Mouse (Mus musculus) retina, embryonic 14.5 days (tissue): ENCODE data around the gene Spred1.

ENCODE experiments used
- DNase-seq: peaks from one replicate; pipeline ENCODE4 v3.0.0-alpha.2; 2015; ENCODE audit warnings: low spot score

The Spred1 gene

GRCm38 (mm10) chr2:117176937-117177336, 55.8 kb downstream of the Spred1 start:
- DNase-seq: no peak

DNA sequence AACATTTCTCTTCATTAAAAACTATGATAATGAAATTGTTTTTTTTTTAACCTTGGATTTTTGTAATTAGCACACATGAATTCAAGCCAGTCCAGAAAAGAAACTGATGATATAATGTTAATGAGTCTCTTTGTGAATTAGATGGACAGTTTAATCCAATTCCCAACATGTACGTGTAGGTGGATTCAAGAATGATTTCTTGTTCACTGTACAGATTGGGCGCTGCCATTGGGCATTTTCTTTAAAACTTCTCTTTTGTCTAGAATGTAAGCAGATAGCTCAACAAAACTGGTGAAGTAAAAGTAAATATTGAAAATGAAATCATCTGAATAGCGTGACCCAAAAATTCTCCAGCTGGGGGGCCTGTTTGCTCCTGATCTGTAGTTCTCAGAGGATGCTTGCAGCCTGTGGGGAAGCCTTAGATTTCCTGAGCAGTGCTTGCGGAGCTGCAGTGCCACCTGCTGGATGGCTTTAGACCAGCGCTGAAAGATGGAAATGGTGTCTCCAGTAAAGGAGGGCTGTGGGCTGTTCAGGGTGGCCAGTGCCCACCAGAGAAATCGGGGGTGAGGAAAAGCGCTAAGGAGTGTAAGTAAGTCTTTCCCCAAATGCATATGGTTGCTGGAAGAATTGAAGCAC, 59.2 kb downstream of the Spred1 start:
- DNase-seq: peak; percentile 91

GRCm38 (mm10) chr2:117185587-117185986, 64.4 kb downstream of the Spred1 start:
- DNase-seq: no peak

GRCm38 (mm10) chr2:117190915-117191314, 69.7 kb downstream of the Spred1 start:
- DNase-seq: no peak

- no peak for DNase-seq
Measured at GRCm38 (mm10) chr2:117194309-117194708, 73.1 kb downstream of the Spred1 start.

- no peak for DNase-seq
Measured at GRCm38 (mm10) chr2:117195151-117195550, 74.0 kb downstream of the Spred1 start.

- DNase-seq: no peak
Measured at GRCm38 (mm10) chr2:117195578-117195977, 74.4 kb downstream of the Spred1 start.

- no peak for DNase-seq
Measured at GRCm38 (mm10) chr2:117200869-117201338, 79.7 kb downstream of the Spred1 start.

DNA sequence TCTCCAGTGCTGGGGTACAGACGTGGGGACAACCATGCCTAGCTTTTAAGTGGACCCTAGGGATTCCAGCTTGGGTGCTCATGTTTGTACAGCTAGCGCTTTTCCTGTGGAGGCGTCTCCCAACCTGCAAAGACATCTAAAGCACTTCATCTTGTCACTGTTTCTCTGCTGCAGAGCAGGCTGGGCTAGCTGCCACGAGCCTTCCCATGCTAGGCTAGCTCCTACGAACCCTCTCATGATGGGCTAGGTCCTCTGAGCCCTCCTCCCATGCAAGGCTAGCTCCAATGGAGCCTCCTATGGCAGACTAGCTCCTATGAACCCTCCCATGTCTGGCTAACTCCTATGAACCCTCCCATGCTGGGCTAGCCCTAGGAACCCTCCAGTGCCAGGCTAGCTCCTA, 82.2 kb downstream of the Spred1 start:
- no peak for DNase-seq

- DNase-seq: no peak
Measured at GRCm38 (mm10) chr2:117204534-117204933, 83.4 kb downstream of the Spred1 start.

DNA sequence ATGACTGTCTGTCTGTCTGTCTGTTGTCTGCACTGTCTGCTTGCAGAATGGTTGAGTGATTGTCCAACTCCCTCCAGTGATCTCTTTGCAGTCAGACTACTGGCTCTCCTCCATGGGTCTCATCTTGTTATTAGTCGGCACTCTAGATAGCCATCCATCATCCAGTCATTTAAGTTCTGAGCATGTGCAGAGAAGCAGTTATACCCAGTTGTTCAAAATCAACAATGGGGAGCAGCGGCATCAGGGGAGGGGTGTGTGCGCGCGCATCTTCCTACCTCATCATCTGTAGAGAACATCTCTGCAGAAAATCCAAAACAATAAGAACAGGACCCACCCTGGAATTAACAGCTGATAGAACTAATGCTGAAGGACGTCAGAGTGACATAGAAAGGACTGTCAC, 83.9 kb downstream of the Spred1 start:
- no peak for DNase-seq

DNA sequence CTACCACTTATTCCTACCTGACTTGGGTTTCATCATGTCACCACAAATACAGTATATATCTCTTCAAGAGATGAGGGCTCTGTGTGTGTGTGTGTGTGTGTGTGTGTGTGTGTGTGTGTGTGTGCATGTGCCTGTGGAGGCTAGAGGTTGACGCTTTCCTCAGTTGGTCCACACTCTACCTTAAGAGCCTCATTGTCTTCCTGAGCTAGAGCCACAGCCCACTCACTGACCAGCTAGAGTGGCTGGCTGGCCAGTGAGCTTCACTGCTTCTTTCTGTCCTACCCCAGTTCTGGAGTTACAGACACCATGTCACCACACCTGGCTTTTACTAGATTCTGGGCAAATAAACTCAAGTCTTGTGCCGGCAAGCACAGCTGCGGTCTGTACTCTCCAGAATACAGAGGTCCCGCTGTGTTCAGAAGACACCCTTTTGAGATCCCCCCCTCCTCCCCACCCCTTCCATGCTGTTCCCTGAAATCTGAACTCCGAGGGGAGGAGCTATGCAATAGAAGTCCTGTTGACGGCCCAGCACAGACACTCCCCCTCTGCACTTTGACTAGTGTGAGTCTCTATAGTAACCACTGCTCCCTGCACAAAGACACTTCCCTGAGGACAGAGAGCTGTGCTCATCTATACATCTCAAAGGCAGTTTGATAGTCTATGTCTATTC, 89.4 kb downstream of the Spred1 start:
- peak; percentile 71 for DNase-seq

GRCm38 (mm10) chr2:117216152-117216551, 95.0 kb downstream of the Spred1 start:
- DNase-seq: no peak

GRCm38 (mm10) chr2:117217695-117218216, 96.6 kb downstream of the Spred1 start:
- DNase-seq: no peak

GRCm38 (mm10) chr2:117219536-117219935, 98.4 kb downstream of the Spred1 start:
- DNase-seq: no peak

DNA sequence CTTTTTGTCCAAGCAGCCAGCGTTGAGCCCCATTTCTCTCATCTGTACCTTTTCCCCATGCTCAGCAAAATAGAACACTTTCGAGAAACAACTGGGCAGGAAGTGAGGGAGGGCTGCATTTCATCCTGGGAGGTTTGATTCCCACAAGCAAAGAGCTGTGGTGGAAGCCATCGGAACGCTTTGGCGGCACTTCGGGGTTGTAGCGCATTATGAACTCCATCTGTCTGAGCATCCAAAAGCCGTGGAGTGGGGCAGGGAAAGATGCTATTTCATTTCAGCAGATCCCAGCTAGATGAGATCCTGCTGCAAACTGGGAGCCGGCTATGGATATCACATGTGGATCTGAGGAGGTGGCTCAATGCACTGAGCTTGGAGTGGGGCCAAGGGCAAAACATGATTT, 101.5 kb downstream of the Spred1 start:
- no peak for DNase-seq

DNA sequence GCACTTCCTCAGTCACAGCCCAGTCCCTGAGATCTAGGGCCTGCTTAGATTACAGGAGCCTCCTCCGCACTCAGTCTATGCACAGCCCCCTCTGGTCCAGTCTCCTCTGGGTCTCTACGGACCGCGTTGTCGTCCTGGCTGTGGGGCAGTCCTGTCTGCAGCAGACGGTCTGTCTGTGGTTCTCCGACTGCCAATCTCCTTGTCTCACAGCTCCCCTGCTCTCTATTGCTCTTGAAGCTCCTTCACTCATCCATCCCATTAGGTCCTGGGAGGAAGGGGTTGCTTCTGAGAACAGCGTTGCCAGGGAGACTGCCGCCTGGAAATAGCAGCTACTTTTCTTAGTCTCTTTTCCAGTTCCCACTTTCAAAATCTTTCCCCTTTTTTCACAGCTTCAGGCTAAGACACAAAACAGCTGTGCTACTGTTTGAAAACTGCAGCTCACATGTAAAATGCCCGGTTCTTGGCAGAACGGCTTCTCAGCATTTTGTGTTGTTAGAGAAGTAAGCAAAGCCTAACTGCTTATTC, 107.5 kb downstream of the Spred1 start:
- no peak for DNase-seq

GRCm38 (mm10) chr2:117230261-117230660, 109.1 kb downstream of the Spred1 start:
- DNase-seq: no peak

GRCm38 (mm10) chr2:117231257-117231656, 110.1 kb downstream of the Spred1 start:
- DNase-seq: peak; percentile 87
